Mouse (Mus musculus): ENCODE results near the gene Prr36.

DNA sequence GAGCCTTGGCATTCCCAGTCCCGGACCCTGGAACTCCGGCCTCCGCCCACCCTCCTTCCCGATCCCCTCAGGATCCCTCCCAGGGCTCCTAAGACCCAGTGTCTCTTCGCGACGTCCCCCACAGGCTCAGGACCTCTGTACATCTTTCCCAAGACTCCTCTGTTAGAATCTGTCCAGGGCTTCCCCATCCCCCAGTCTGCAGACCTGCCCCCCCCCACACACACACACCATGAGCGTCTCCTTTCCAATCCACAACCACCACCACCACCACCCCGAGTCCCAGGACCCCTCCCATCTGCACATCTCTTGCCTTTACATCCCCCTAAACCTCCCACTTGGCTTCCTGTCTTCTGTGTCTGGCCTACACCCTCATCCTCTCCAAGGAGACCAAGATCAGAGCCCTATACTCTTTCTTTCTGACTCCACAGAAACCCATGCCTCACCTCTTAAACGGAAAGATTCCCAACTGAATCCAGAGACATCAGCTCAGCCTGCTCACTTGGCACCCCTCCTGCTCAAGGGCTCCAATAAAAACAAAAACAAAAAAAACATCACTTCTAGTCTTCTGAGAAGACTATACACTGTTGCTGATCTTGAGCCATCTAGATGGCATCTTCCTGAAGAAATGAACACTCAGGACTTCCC lies 50.3 kb downstream of the Prr36 start:
- no peak for TF ChIP-seq CTCF (IDR thresholded peaks at IDR 0.05; ENCODE audit: control insufficient read depth, insufficient read depth, insufficient read length)
- TF ChIP-seq CEBPB (IDR thresholded peaks at IDR 0.05; ENCODE audit: low read depth): no peak
- no peak for TF ChIP-seq MYOD1 (IDR thresholded peaks at IDR 0.05; ENCODE audit: control insufficient read depth, insufficient read length, low read depth)
- TF ChIP-seq USF1 (IDR thresholded peaks at IDR 0.05; ENCODE audit: low read depth): no peak

Measured in C2C12 (cell line).